In the genomic region with DNA sequence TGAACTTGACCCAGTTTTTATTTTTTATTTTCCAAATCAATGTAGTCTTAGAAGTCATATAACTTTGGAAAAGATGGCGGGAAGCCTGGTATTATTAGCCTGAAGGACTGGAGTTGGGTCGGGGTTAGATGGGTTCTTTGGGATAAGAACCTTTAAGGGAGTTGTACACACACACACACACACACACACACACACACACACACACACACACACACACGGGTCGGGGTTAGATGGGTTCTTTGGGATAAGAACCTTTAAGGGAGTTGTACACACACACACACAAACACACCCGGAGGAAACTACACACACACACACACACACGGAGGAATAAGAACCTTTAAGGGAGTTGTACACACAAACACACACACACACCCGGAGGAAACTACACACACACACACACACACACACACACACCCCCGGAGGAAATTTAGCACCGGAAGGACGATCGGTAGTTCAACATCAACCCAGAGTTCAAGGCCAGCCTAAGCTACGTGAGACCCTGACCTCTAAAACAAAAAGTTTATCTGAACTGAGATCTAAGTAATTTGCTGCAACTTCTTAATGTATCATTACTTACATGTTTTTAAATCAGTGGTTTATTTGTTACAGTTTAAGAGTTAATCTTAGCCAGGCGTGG, we compare ENCODE assay signal across 8 mouse cellular contexts. TPM values are rescaled to one million over a fixed set of nuclear protein-coding genes. Genes with fewer than 3 reads are reported as not detected.
DNase-seq lines count a peak whose midpoint lies in the region; ATAC-seq and TF ChIP-seq lines count a peak whose summit lies in the region.

No protein-coding gene starts in this region.

- intact Hi-C loops in heart, postnatal 25 days (cut with DNase I): no loop called here

- WGBS in heart, embryonic 15.5 days: 49% methylated on average over 13 of the region's 13 CpGs
- 36% methylated on average over 13 of the region's 13 CpGs for WGBS in bone marrow, adult 2 months
- 54% methylated on average over 13 of the region's 13 CpGs for WGBS in hindbrain, embryonic 13.5 days
- WGBS in midbrain, embryonic 13.5 days: 57% methylated on average over 13 of the region's 13 CpGs

- H3K4me2 ChIP-seq in heart, embryonic 15.5 days: peak overlapping the region; percentile 58
- peak overlapping the region; percentile 51 for H3K4me2 ChIP-seq in hindbrain, embryonic 13.5 days
- peak overlapping the region; percentile 88 for H3K4me2 ChIP-seq in midbrain, embryonic 13.5 days (replicated peaks)

- TF ChIP-seq POLR2A in bone marrow, adult 2 months (IDR thresholded peaks at IDR 0.05; ENCODE audit: borderline replicate concordance, control insufficient read depth, low read depth, low read length): no peak

- no peaks in the 10 kb centered on the region for H3K9me3 ChIP-seq in heart, embryonic 15.5 days (replicated peaks)
- H3K9me3 ChIP-seq in hindbrain, embryonic 13.5 days: no peaks in the 10 kb centered on the region
- H3K9me3 ChIP-seq in midbrain, embryonic 13.5 days: no peaks in the 10 kb centered on the region

- no peaks in the 10 kb centered on the region for H3K27me3 ChIP-seq in heart, embryonic 15.5 days
- H3K27me3 ChIP-seq in hindbrain, embryonic 13.5 days: no peaks in the 10 kb centered on the region
- H3K27me3 ChIP-seq in midbrain, embryonic 13.5 days: no peaks in the 10 kb centered on the region

- no peak for DNase-seq in heart, postnatal 25 days (ENCODE audit: low spot score)
- no peak for DNase-seq in left cerebral cortex, adult 9 months (ENCODE audit: low spot score in 2 of 2)
- no peak for DNase-seq in T-cell, adult 2 months (ENCODE audit: low spot score)
- DNase-seq in lung, adult 18-20 months: no peak

- H3K9ac ChIP-seq in heart, embryonic 15.5 days: peak overlapping the region; percentile 35
- H3K9ac ChIP-seq in hindbrain, embryonic 13.5 days: 0 out of 2 replicates have a peak overlapping the region, but pooled peaks have one; percentile 39
- peak overlapping the region; percentile 23; the same call in 1 of the 2 replicates for H3K9ac ChIP-seq in midbrain, embryonic 13.5 days (replicated peaks)

- no peak for TF ChIP-seq CTCF in bone marrow, adult 2 months (IDR thresholded peaks at IDR 0.05; ENCODE audit: control insufficient read depth, insufficient read depth, low read length)

- peaks cover 2% of the 10 kb centered on the region; the same call in 1 of the 2 replicates for H3K36me3 ChIP-seq in heart, embryonic 15.5 days
- H3K36me3 ChIP-seq in hindbrain, embryonic 13.5 days: peaks cover 2% of the 10 kb centered on the region; the same call in 1 of the 2 replicates
- H3K36me3 ChIP-seq in midbrain, embryonic 13.5 days: peaks cover 3% of the 10 kb centered on the region

- H3K27ac ChIP-seq in heart, embryonic 15.5 days: peak overlapping the region; percentile 41; the same call in 1 of the 2 replicates
- no peak overlapping the region for H3K27ac ChIP-seq in bone marrow, adult 2 months (ENCODE audit: control insufficient read depth, insufficient read depth, low read depth, low read length, poor library complexity)
- no peak overlapping the region for H3K27ac ChIP-seq in hindbrain, embryonic 13.5 days
- H3K27ac ChIP-seq in midbrain, embryonic 13.5 days: no peak overlapping the region

- ATAC-seq in heart, embryonic 15.5 days (replicated peaks; ENCODE audit: insufficient number of reproducible peaks, insufficient read depth, low FRiP score, low read depth): no peak
- ATAC-seq in hindbrain, embryonic 13.5 days (ENCODE audit: low FRiP score): peak; percentile 4; the same call in 1 of the 2 replicates
- ATAC-seq in midbrain, embryonic 13.5 days: no peak

- peaks cover 11% of the 10 kb centered on the region for H3K4me1 ChIP-seq in heart, embryonic 15.5 days (replicated peaks)
- peaks cover 1% of the 10 kb centered on the region; the same call in 1 of the 2 replicates for H3K4me1 ChIP-seq in bone marrow, adult 2 months (ENCODE audit: control insufficient read depth, insufficient read depth, low read length)
- H3K4me1 ChIP-seq in hindbrain, embryonic 13.5 days (replicated peaks): peaks cover 18% of the 10 kb centered on the region
- H3K4me1 ChIP-seq in midbrain, embryonic 13.5 days (replicated peaks): peaks cover 12% of the 10 kb centered on the region

- peak overlapping the region; percentile 68 for H3K4me3 ChIP-seq in heart, embryonic 15.5 days
- H3K4me3 ChIP-seq in bone marrow, adult 2 months (replicated peaks; ENCODE audit: control insufficient read depth, low read depth, low read length): peak overlapping the region; percentile 30
- peak overlapping the region; percentile 76 for H3K4me3 ChIP-seq in hindbrain, embryonic 13.5 days
- peak overlapping the region; percentile 70 for H3K4me3 ChIP-seq in midbrain, embryonic 13.5 days (replicated peaks)

RNA-seq across cellular contexts. Expression of a gene that starts 0.5 kb away (rescaled TPM):
- polyA plus RNA-seq in heart, embryonic 15.5 days (2015; fragmentation: Nextera tagmentation; extraction: Ambion mirVana): 47.7 and 48.8 TPM in 2 replicates
- total RNA-seq in heart, postnatal 25 days (2021): 10 to 100 TPM; 41.6 to 45.9 TPM
- 9.3 and 23.0 TPM in 2 replicates for polyA plus RNA-seq in bone marrow, adult 2 months (2011; ENCODE audit: insufficient read depth, insufficient read length, low replicate concordance, missing spikeins)
- 35.6 and 41.1 TPM in 2 replicates for polyA plus RNA-seq in hindbrain, embryonic 13.5 days (2015; fragmentation: Nextera tagmentation; extraction: Ambion mirVana)
- polyA plus RNA-seq in midbrain, embryonic 13.5 days (2015; fragmentation: Nextera tagmentation; extraction: Ambion mirVana): 32.6 and 35.4 TPM in 2 replicates

RNA-seq across cellular contexts. Expression of a gene that starts 15.8 kb away (rescaled TPM):
- 30.2 and 34.5 TPM in 2 replicates for polyA plus RNA-seq in heart, embryonic 15.5 days (2015; fragmentation: Nextera tagmentation; extraction: Ambion mirVana)
- 10 to 100 TPM; 45.5 to 56.9 TPM for total RNA-seq in heart, postnatal 25 days (2021)
- 65.8 and 86.0 TPM in 2 replicates for polyA plus RNA-seq in bone marrow, adult 2 months (2011; ENCODE audit: insufficient read depth, insufficient read length, low replicate concordance, missing spikeins)
- 11.3 and 11.5 TPM in 2 replicates for polyA plus RNA-seq in hindbrain, embryonic 13.5 days (2015; fragmentation: Nextera tagmentation; extraction: Ambion mirVana)
- polyA plus RNA-seq in midbrain, embryonic 13.5 days (2015; fragmentation: Nextera tagmentation; extraction: Ambion mirVana): 8.8 and 10.5 TPM in 2 replicates

RNA-seq across cellular contexts. Expression of a gene that starts 24.7 kb away (rescaled TPM):
- polyA plus RNA-seq in heart, embryonic 15.5 days (2015; fragmentation: Nextera tagmentation; extraction: Ambion mirVana): 13.7 and 16.3 TPM in 2 replicates
- 10 to 100 TPM; 20.9 to 24.5 TPM for total RNA-seq in heart, postnatal 25 days (2021)
- 41.5 and 69.6 TPM in 2 replicates for polyA plus RNA-seq in bone marrow, adult 2 months (2011; ENCODE audit: insufficient read depth, insufficient read length, low replicate concordance, missing spikeins)
- polyA plus RNA-seq in hindbrain, embryonic 13.5 days (2015; fragmentation: Nextera tagmentation; extraction: Ambion mirVana): 33.6 and 35.6 TPM in 2 replicates
- 31.8 and 38.1 TPM in 2 replicates for polyA plus RNA-seq in midbrain, embryonic 13.5 days (2015; fragmentation: Nextera tagmentation; extraction: Ambion mirVana)

RNA-seq across cellular contexts. Expression of a gene that starts 24.9 kb away (rescaled TPM):
- polyA plus RNA-seq in heart, embryonic 15.5 days (2015; fragmentation: Nextera tagmentation; extraction: Ambion mirVana): 76.2 and 80.1 TPM in 2 replicates
- 10 to 100 TPM; 74.0 to 82.3 TPM for total RNA-seq in heart, postnatal 25 days (2021)
- 19.3 and 26.7 TPM in 2 replicates for polyA plus RNA-seq in bone marrow, adult 2 months (2011; ENCODE audit: insufficient read depth, insufficient read length, low replicate concordance, missing spikeins)
- 76.0 and 81.3 TPM in 2 replicates for polyA plus RNA-seq in hindbrain, embryonic 13.5 days (2015; fragmentation: Nextera tagmentation; extraction: Ambion mirVana)
- 77.6 and 78.8 TPM in 2 replicates for polyA plus RNA-seq in midbrain, embryonic 13.5 days (2015; fragmentation: Nextera tagmentation; extraction: Ambion mirVana)
